ENCODE assay signal across 10 mouse cellular contexts in the genomic region with DNA sequence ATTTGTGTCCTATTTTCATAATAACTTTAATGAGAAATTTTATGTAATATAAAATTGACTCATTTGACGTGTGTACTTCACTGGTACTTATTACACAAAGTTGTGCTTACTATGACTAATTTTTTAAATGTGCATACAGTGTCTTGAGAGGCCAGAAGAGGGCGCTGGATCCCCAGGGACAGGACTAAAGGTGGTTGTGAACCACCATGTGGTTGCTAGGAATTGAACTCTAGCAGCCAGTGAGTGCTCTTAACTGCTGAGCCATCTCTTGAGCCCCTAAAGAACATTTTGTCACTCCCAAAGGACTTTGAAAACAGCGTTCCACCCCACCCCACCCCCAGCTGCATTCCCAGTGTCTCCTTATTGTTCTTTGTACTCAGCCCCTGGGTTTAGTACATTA.
DNase-seq lines count a peak whose midpoint lies in the region; ATAC-seq and TF ChIP-seq lines count a peak whose summit lies in the region.
"Had no signal": no experiment of that assay in that cellular context is flagged by ENCODE, and none has a peak within 500 bp of the region (broad histone marks: within the 10 kb centered on the region; RNA-seq: fewer than 3 reads in every experiment).

No protein-coding gene starts in this region.

- no peak overlapping the region for H3K27ac ChIP-seq in intestine, postnatal 0 days (ENCODE audit: low read depth, low read length)
- H3K27ac ChIP-seq in intestine, embryonic 16.5 days (ENCODE audit: low read length): no peak overlapping the region
- H3K27ac ChIP-seq in embryonic facial prominence, embryonic 11.5 days (replicated peaks; ENCODE audit: low read depth, low read length): no peak overlapping the region
- H3K27ac ChIP-seq: limb, embryonic 13.5 days; stomach, embryonic 15.5 days had no signal

- no peak overlapping the region for H3K4me2 ChIP-seq in intestine, postnatal 0 days (replicated peaks; ENCODE audit: low read depth)
- no peak overlapping the region for H3K4me2 ChIP-seq in intestine, embryonic 16.5 days (ENCODE audit: low read depth, low read length)
- no peak overlapping the region for H3K4me2 ChIP-seq in embryonic facial prominence, embryonic 11.5 days (ENCODE audit: low read depth, low read length)
- H3K4me2 ChIP-seq: limb, embryonic 13.5 days; stomach, embryonic 15.5 days had no signal

- H3K9me3 ChIP-seq in intestine, postnatal 0 days (ENCODE audit: control insufficient read depth): no peaks in the 10 kb centered on the region
- no peaks in the 10 kb centered on the region for H3K9me3 ChIP-seq in intestine, embryonic 16.5 days (ENCODE audit: control insufficient read depth, low read length)
- H3K9me3 ChIP-seq in embryonic facial prominence, embryonic 11.5 days (replicated peaks; ENCODE audit: control insufficient read depth, low read length): no peaks in the 10 kb centered on the region
- H3K9me3 ChIP-seq: limb, embryonic 13.5 days; stomach, embryonic 15.5 days had no signal

- no peak overlapping the region for H3K4me3 ChIP-seq in intestine, postnatal 0 days (ENCODE audit: low read depth, low read length)
- no peak overlapping the region for H3K4me3 ChIP-seq in intestine, embryonic 16.5 days (ENCODE audit: low read length)
- H3K4me3 ChIP-seq in embryonic facial prominence, embryonic 11.5 days (ENCODE audit: low read depth, low read length): no peak overlapping the region
- H3K4me3 ChIP-seq: limb, embryonic 13.5 days; stomach, embryonic 15.5 days had no signal

- H3K4me1 ChIP-seq in intestine, postnatal 0 days (replicated peaks; ENCODE audit: control insufficient read depth, insufficient read depth, low read length): no peaks in the 10 kb centered on the region
- no peaks in the 10 kb centered on the region; the same call in 1 of the 2 replicates for H3K4me1 ChIP-seq in intestine, embryonic 16.5 days (ENCODE audit: control insufficient read depth, insufficient read depth, low read length)
- no peaks in the 10 kb centered on the region for H3K4me1 ChIP-seq in embryonic facial prominence, embryonic 11.5 days (ENCODE audit: control insufficient read depth, insufficient read depth, low read length)
- H3K4me1 ChIP-seq: stomach, embryonic 15.5 days had no signal

- no peak for ATAC-seq in intestine, postnatal 0 days
- ATAC-seq in intestine, embryonic 16.5 days: no peak
- ATAC-seq in embryonic facial prominence, embryonic 11.5 days (replicated peaks; ENCODE audit: insufficient number of reproducible peaks, low FRiP score, low TSS enrichment, low read depth): no peak

- H3K36me3 ChIP-seq in intestine, postnatal 0 days (ENCODE audit: control insufficient read depth, insufficient read depth): peaks cover under 1% of the 10 kb centered on the region; the same call in 1 of the 2 replicates
- no peaks in the 10 kb centered on the region for H3K36me3 ChIP-seq in intestine, embryonic 16.5 days (ENCODE audit: control insufficient read depth, insufficient read depth, low read length)
- no peaks in the 10 kb centered on the region for H3K36me3 ChIP-seq in embryonic facial prominence, embryonic 11.5 days (replicated peaks; ENCODE audit: control insufficient read depth, insufficient read depth, low read depth, low read length)
- H3K36me3 ChIP-seq: limb, embryonic 13.5 days; stomach, embryonic 15.5 days had no signal

- 51% methylated on average over 3 of the region's 3 CpGs for WGBS in intestine, postnatal 0 days
- 59% methylated on average over 3 of the region's 3 CpGs for WGBS in intestine, embryonic 16.5 days
- WGBS in embryonic facial prominence, embryonic 11.5 days: 37% methylated on average over 3 of the region's 3 CpGs

- no peaks in the 10 kb centered on the region for H3K27me3 ChIP-seq in intestine, postnatal 0 days (replicated peaks; ENCODE audit: control insufficient read depth, insufficient read depth, low read length)
- no peaks in the 10 kb centered on the region for H3K27me3 ChIP-seq in intestine, embryonic 16.5 days (replicated peaks; ENCODE audit: control insufficient read depth, insufficient read depth, low read length)
- H3K27me3 ChIP-seq in embryonic facial prominence, embryonic 11.5 days (ENCODE audit: control insufficient read depth, insufficient read depth, low read length): no peaks in the 10 kb centered on the region
- H3K27me3 ChIP-seq: limb, embryonic 13.5 days; stomach, embryonic 15.5 days had no signal

- no peak overlapping the region for H3K9ac ChIP-seq in intestine, postnatal 0 days (ENCODE audit: low read depth, low read length)
- H3K9ac ChIP-seq in intestine, embryonic 16.5 days (ENCODE audit: low read depth, low read length): no peak overlapping the region
- no peak overlapping the region for H3K9ac ChIP-seq in embryonic facial prominence, embryonic 11.5 days (replicated peaks; ENCODE audit: low read length)
- H3K9ac ChIP-seq: limb, embryonic 13.5 days; stomach, embryonic 15.5 days had no signal

- DNase-seq in CD8-positive naive resting alpha-beta T cell, adult 2 months (ENCODE audit: low read depth in 2 of 2, low spot score in 2 of 2): peak; percentile 41 to 65
- DNase-seq in adrenal gland, adult (ENCODE audit: inconsistent age in 2 of 2, low spot score in 1 of 2): peak; percentile 71 to 93
- DNase-seq in embryonic facial prominence, embryonic 11.5 days (ENCODE audit: low spot score): peak; percentile 58
- peak; percentile 76 for DNase-seq in lung, postnatal 10 days
- DNase-seq in thymus, postnatal 10 days (ENCODE audit: low spot score in 2 of 2): peak; percentile 60 to 77
- DNase-seq in left cerebral cortex, adult 9 months (ENCODE audit: low spot score in 2 of 2): no peak

- peak; percentile 83 for TF ChIP-seq CTCF in intestine, postnatal 0 days (IDR thresholded peaks at IDR 0.05; ENCODE audit: low read depth)

Comparison
In these comparisons a context has a peak if more than half of its experiments do, and no peak if none do; other contexts are left out.
1. DNase-seq: peak in CD8-positive naive resting alpha-beta T cell, adult 2 months (2 of 2), adrenal gland, adult (2 of 2), embryonic facial prominence, embryonic 11.5 days (single experiment), lung, postnatal 10 days (single experiment) and thymus, postnatal 10 days (2 of 2); none in left cerebral cortex, adult 9 months (0 of 2).